Mouse (Mus musculus): ENCODE measurements around the gene Pkp4.

- TF ChIP-seq POLR2A (IDR thresholded peaks at IDR 0.05; ENCODE audit: low read depth, low read length) (no peak), CTCF (IDR thresholded peaks at IDR 0.05; ENCODE audit: extremely low read depth, insufficient read depth, insufficient read length, insufficient replicate concordance) (no peak)
These were observed 199.2 kb downstream of the Pkp4 start for GRCm38 (mm10) chr2:59359760-59360342.

Data from spleen, adult 2 months (tissue).